Mouse (Mus musculus): ENCODE results near the gene Slc25a33.

GRCm38 (mm10) chr4:149723855-149724731 lies 50.0 kb downstream of the Slc25a33 start:
- TF ChIP-seq POLR2A (IDR thresholded peaks at IDR 0.05; ENCODE audit: low read depth, low read length) (no peak), CTCF (conservative IDR thresholded peaks at IDR 0.05; ENCODE audit: insufficient read depth, insufficient read length, low read depth, low read length) (peak; percentile 92)

Measured in kidney, adult 2 months (tissue).